Mouse (Mus musculus): ENCODE measurements around the gene Ubap2l.

GRCm38 (mm10) chr3:90079133-90079762 is 26.8 kb upstream of the Ubap2l start:
- TF ChIP-seq POLR2A (IDR thresholded peaks at IDR 0.05; ENCODE audit: insufficient read depth, low read depth, low read length) = peak; percentile 88
- no peak for TF ChIP-seq EP300 (IDR thresholded peaks at IDR 0.05; ENCODE audit: insufficient read depth, low read depth, low read length)

All from heart, adult 2 months (tissue).